Mouse (Mus musculus): Measurements from ENCODE around the gene Tshz3. TPM values are rescaled to one million over a fixed set of nuclear protein-coding genes. Genes with fewer than 3 reads are reported as not detected.

Tshz3 gene
- polyA plus RNA-seq, 1 experiment from 2014 or later, result 26.4 TPM

DNA sequence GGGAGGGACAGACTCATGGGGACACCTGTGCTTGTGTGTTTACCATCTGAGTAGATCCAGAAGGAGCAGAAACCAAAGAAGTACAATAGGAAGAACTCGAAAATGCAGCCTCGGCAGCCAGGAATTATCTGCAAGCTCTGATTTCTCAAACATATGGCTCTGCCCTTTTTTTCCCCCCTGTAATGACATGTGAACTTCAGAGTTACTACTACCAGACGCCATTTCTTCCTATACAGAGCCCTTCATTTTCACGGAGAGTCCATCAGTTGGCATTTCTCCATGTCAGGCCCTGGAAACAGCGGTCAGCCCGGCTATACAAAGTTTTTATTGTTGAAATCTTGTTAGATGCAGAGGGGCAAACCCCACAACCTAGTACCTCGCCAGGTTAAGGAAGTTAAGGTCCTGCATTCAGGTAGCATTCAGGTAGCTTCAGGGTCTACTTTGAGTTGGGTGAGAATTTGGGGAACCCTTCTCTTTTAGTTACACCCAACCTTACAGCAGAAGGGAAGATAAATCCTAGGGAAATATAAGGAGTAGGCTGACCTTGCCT lies 3.2 kb upstream of the Tshz3 start:
- H3K9me3 ChIP-seq (ENCODE audit: control insufficient read depth, low read length), result no peaks in the 10 kb centered on the region
- H3K36me3 ChIP-seq (ENCODE audit: control insufficient read depth, insufficient read depth, low read length), result no peaks in the 10 kb centered on the region
- 16% methylated on average over 7 of the region's 7 CpGs for WGBS
- no peak for ATAC-seq
- peaks cover 30% of the 10 kb centered on the region for H3K4me1 ChIP-seq (ENCODE audit: control insufficient read depth, insufficient read depth, low read depth, low read length)
- H3K27ac ChIP-seq (ENCODE audit: low read depth, low read length), result no peak overlapping the region; the same call in 1 of the 2 replicates
- H3K4me2 ChIP-seq (ENCODE audit: low read length), result peak overlapping the region; percentile 92
- H3K4me3 ChIP-seq (ENCODE audit: low read length), result peak overlapping the region; percentile 83
- H3K9ac ChIP-seq (ENCODE audit: low read depth, low read length), result no peak overlapping the region; the same call in 1 of the 2 replicates
- peaks cover 14% of the 10 kb centered on the region for H3K27me3 ChIP-seq (replicated peaks; ENCODE audit: control insufficient read depth, insufficient read depth, low read length)

DNA sequence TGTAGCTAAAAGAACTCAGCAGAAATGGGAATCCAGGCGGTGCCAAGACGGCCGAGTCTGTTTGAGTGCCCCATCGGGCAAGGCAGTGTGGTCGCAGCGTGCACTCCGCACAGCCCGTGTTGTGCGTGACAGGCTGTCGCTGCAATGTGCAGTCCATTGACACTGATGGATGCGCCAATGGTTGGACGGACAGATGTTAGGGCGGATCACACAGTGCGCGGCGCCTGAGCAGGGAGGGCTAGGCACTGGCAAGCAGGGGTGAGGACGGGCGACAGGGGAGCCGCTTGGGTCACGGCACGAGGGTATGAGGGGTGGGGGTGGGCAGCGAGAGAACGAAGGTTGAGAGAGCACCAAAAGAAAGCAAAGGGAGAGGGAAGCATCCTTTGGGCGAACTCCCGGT lies 2.6 kb upstream of the Tshz3 start:
- WGBS, result 1% methylated on average over 25 of the region's 25 CpGs
- H3K36me3 ChIP-seq (ENCODE audit: control insufficient read depth, insufficient read depth, low read length), result no peaks in the 10 kb centered on the region
- H3K9me3 ChIP-seq (ENCODE audit: control insufficient read depth, low read length), result no peaks in the 10 kb centered on the region
- peak overlapping the region; percentile 92 for H3K4me2 ChIP-seq (ENCODE audit: low read length)
- ATAC-seq, result no peak
- H3K27me3 ChIP-seq (replicated peaks; ENCODE audit: control insufficient read depth, insufficient read depth, low read length), result peaks cover 11% of the 10 kb centered on the region; the same call in 1 of the 2 replicates
- H3K4me1 ChIP-seq (ENCODE audit: control insufficient read depth, insufficient read depth, low read depth, low read length), result peaks cover 33% of the 10 kb centered on the region
- H3K4me3 ChIP-seq (ENCODE audit: low read length), result peak overlapping the region; percentile 83
- peak overlapping the region; percentile 86 for H3K9ac ChIP-seq (ENCODE audit: low read depth, low read length)
- H3K27ac ChIP-seq (ENCODE audit: low read depth, low read length), result peak overlapping the region; percentile 92

DNA sequence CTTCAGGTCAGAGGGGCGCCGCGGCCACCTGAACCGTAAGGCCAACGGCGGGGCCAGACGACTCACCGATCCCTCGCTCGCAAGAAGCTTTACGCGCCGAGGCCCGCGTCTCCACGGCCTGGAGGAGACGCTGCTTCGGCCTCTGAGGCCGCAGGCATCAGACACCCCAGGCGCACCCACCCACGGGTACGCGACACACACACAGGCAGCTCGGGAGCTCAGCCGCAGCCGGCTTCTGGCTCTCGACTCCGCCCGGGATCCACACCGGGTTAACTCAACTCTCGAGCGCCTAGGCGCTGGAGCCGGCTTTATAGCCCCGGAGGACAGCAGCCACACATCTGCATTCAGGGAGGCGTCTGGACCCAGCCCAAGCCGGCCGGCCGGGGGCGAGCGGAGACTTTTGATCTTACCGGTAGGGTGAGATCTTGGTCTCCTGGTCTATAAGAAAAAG lies 2.1 kb upstream of the Tshz3 start:
- H3K4me1 ChIP-seq (ENCODE audit: control insufficient read depth, insufficient read depth, low read depth, low read length), result peaks cover 33% of the 10 kb centered on the region
- H3K27ac ChIP-seq (ENCODE audit: low read depth, low read length), result peak overlapping the region; percentile 92
- WGBS, result 0% methylated on average over 42 of the region's 42 CpGs
- no peaks in the 10 kb centered on the region for H3K9me3 ChIP-seq (ENCODE audit: control insufficient read depth, low read length)
- H3K4me2 ChIP-seq (ENCODE audit: low read length), result peak overlapping the region; percentile 92
- H3K36me3 ChIP-seq (ENCODE audit: control insufficient read depth, insufficient read depth, low read length), result no peaks in the 10 kb centered on the region
- H3K4me3 ChIP-seq (ENCODE audit: low read length), result peak overlapping the region; percentile 83
- ATAC-seq, result no peak
- peaks cover 11% of the 10 kb centered on the region; the same call in 1 of the 2 replicates for H3K27me3 ChIP-seq (replicated peaks; ENCODE audit: control insufficient read depth, insufficient read depth, low read length)
- peak overlapping the region; percentile 86 for H3K9ac ChIP-seq (ENCODE audit: low read depth, low read length)

DNA sequence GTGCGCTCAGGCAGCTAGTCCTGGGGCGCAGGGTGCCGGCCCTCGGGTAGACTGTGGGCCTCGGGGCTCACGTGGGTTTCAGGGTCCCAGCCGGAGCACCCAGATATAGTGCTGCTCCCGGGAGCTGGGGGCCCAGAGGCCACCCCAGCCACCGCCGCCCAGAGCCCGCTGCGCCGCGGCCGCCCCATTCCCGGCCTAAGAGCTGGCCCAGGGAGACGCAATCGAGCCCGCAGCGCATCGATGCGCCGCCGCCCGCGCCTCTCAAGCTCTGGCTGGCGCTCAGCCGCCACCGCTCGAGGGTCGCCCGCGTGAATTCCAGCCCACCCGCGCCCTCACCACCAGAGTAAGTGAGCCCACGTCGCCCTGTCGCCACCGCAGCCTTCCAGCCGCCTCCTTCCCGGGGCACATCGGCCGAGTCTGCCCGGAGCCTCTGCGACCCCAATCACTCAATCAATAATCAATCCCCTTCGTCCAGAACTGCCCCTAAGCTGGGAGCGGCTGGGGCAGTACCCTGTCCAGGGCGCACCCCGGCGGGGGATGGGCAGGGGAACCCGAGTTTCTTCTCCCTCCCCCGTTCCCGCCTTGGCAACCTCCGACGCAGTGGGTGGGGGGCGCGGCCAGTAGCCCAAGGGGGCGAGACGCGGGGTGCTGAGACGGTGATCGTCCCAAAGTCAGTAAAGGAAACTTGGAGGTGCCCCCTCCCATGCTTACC lies 1.4 kb upstream of the Tshz3 start:
- peak; percentile 28 for ATAC-seq
- peaks cover 28% of the 10 kb centered on the region for H3K4me1 ChIP-seq (ENCODE audit: control insufficient read depth, insufficient read depth, low read depth, low read length)
- H3K36me3 ChIP-seq (ENCODE audit: control insufficient read depth, insufficient read depth, low read length), result no peaks in the 10 kb centered on the region
- peak overlapping the region; percentile 86 for H3K9ac ChIP-seq (ENCODE audit: low read depth, low read length)
- H3K4me2 ChIP-seq (ENCODE audit: low read length), result peak overlapping the region; percentile 92
- peak overlapping the region; percentile 83 for H3K4me3 ChIP-seq (ENCODE audit: low read length)
- H3K27ac ChIP-seq (ENCODE audit: low read depth, low read length), result peak overlapping the region; percentile 92
- peaks cover 11% of the 10 kb centered on the region; the same call in 1 of the 2 replicates for H3K27me3 ChIP-seq (replicated peaks; ENCODE audit: control insufficient read depth, insufficient read depth, low read length)
- H3K9me3 ChIP-seq (ENCODE audit: control insufficient read depth, low read length), result no peaks in the 10 kb centered on the region
- WGBS, result under 1% methylated on average over 52 of the region's 62 CpGs

DNA sequence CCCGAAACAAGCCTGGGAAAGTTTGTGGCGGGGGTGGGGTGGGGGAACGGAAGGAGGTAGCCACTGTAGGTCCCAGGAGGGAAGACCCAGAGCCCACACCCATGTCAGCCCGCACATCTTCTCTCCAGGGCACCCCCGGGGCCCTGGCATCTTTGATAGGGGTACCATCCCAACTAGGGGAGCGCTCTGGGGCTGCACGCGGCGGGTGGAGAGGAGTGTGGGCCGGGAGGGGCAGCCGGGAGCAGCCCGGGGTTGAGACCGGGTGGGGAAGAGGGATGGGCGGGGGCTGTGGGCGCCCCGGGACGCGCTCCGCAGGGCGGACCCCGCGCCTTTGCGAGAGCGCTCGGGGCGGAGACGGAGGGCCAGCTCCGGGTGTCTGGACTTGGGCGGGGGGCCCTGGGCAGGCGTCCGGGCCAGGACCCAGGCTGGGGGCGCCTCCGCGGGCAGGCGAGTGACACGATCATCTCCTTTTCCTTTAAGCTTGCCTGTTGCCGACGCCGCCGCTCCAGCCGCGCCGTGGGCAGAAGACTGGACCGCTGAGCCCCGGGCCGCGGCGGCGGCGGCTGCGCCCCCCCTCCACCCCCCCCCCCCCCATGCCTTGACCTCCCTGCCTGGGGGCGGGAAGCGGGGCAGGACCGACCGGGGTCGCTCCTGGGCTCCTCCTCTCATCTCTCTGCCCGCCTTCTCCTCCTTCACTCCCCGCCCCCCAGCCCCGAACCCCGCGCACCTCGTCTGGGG lies 631 bp upstream of the Tshz3 start:
- peak overlapping the region; percentile 92 for H3K27ac ChIP-seq (ENCODE audit: low read depth, low read length)
- H3K4me2 ChIP-seq (ENCODE audit: low read length), result peak overlapping the region; percentile 92
- H3K27me3 ChIP-seq (replicated peaks; ENCODE audit: control insufficient read depth, insufficient read depth, low read length), result peaks cover 9% of the 10 kb centered on the region; the same call in 1 of the 2 replicates
- under 1% methylated on average over 25 of the region's 62 CpGs for WGBS
- H3K4me1 ChIP-seq (ENCODE audit: control insufficient read depth, insufficient read depth, low read depth, low read length), result peaks cover 28% of the 10 kb centered on the region
- H3K4me3 ChIP-seq (ENCODE audit: low read length), result peak overlapping the region; percentile 83
- peak overlapping the region; percentile 86 for H3K9ac ChIP-seq (ENCODE audit: low read depth, low read length)
- no peaks in the 10 kb centered on the region for H3K9me3 ChIP-seq (ENCODE audit: control insufficient read depth, low read length)
- peak; percentile 85 for ATAC-seq
- H3K36me3 ChIP-seq (ENCODE audit: control insufficient read depth, insufficient read depth, low read length), result no peaks in the 10 kb centered on the region

DNA sequence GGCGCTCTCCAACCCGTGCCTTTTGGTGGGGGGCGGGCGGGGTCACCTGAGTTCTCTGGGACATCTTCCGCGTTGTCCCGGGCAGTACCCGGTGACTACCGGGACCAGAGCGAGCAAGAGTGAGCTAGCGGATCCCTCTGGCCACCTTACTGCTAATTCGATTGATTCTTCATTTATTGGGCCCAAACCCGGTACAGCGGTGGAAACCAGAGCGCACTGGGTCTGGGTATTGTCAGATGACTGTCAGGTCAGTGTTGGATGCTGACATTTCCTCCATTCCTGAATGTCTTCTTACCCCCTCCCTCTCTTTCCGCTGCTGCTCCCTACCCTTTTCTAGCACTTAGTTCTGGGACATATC lies 650 bp downstream of the Tshz3 start:
- Histone ChIP-seq H3K4me3 (ENCODE audit: low read length) (peak overlapping the region; percentile 83), H3K27me3 (replicated peaks; ENCODE audit: control insufficient read depth, insufficient read depth, low read length) (peaks cover 3% of the 10 kb centered on the region; the same call in 1 of the 2 replicates), H3K4me2 (ENCODE audit: low read length) (peak overlapping the region; percentile 92), H3K9ac (ENCODE audit: low read depth, low read length) (peak overlapping the region; percentile 86), H3K36me3 (ENCODE audit: control insufficient read depth, insufficient read depth, low read length) (no peaks in the 10 kb centered on the region), H3K9me3 (ENCODE audit: control insufficient read depth, low read length) (no peaks in the 10 kb centered on the region), H3K27ac (ENCODE audit: low read depth, low read length) (peak overlapping the region; percentile 92), H3K4me1 (ENCODE audit: control insufficient read depth, insufficient read depth, low read depth, low read length) (peaks cover 28% of the 10 kb centered on the region)
- WGBS, result 0% methylated on average over 16 of the region's 16 CpGs
- ATAC-seq, result no peak

DNA sequence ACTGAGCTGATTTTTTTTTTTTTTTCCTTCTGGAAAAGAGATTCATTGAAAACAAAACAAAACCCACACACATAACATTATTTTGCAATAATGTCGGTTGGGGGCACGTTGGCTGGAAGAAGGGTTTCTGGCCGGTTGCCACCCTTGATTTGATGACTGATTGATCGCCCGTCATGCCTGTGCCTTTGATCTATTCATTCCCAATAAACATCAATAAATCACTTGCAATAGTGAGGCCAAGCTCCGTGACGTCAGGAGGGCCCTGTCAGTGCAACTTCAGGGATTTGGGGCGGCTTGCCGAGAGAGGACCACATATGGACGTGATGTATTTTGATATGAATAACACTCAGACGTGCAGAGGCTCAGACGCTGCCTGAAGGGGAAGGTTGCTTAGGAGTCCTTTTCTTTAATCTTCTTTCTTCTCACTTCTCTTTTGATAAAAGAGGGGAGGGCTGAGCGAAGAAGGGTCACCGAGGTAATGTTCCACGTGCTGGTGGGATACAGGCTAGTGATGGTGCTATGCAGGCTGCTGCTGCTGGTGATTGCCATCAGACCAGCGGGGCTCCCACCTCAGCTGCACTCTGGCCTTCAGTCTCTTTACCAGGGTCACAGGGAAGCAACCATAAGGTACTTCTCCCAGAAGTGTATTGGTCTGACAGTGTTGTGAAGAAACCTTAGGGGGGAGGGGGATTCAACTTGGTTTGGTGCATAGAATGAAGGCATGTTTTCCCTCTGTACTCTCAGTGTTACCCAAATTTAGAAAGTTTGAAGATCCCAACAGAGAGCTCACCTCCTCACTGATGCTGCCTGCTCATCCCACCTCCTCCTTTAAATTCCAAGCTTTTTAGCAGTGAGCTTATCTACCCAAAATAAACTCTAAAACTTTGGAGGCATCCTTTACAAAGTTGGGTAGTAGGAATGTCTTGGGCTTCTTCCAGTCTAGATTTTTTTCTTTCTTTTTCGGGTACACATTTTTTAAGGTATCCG lies 1.4 kb downstream of the Tshz3 start:
- Histone ChIP-seq H3K9me3 (ENCODE audit: control insufficient read depth, low read length) (no peaks in the 10 kb centered on the region), H3K4me1 (ENCODE audit: control insufficient read depth, insufficient read depth, low read depth, low read length) (peaks cover 30% of the 10 kb centered on the region), H3K4me2 (ENCODE audit: low read length) (peak overlapping the region; percentile 92), H3K4me3 (ENCODE audit: low read length) (peak overlapping the region; percentile 83), H3K27me3 (replicated peaks; ENCODE audit: control insufficient read depth, insufficient read depth, low read length) (0 out of 2 replicates have a peak, but pooled peaks cover 3% of the 10 kb centered on the region), H3K36me3 (ENCODE audit: control insufficient read depth, insufficient read depth, low read length) (no peaks in the 10 kb centered on the region), H3K27ac (ENCODE audit: low read depth, low read length) (peak overlapping the region; percentile 39; the same call in 1 of the 2 replicates), H3K9ac (ENCODE audit: low read depth, low read length) (peak overlapping the region; percentile 86)
- 8% methylated on average over 18 of the region's 18 CpGs for WGBS
- no peak for ATAC-seq

DNA sequence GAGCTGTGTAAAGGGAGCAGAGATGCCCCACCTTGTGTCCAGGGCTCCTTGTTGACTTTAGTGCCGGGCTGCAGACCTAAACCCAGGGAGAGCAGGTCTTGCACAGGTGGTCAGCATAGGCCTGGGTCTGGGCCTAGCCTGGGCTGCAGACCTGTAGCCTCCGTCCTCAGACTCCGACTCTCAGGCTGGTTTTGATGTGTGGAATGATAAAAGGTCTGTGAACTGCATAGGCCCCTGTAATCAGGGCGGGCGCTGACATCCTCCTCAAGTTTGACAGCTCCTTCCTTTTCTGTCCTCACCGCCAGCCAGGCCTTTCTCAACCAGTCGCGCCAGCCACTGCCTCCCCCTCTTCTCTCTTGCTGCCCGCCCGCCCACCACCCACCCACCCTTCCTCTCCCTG lies 8.7 kb downstream of the Tshz3 start:
- H3K36me3 ChIP-seq (ENCODE audit: control insufficient read depth, insufficient read depth, low read length), result no peaks in the 10 kb centered on the region
- H3K9me3 ChIP-seq (ENCODE audit: control insufficient read depth, low read length), result no peaks in the 10 kb centered on the region
- H3K4me2 ChIP-seq (ENCODE audit: low read length), result peak overlapping the region; percentile 7
- WGBS, result 22% methylated on average over 10 of the region's 10 CpGs
- H3K4me3 ChIP-seq (ENCODE audit: low read length), result no peak overlapping the region
- peaks cover 33% of the 10 kb centered on the region for H3K4me1 ChIP-seq (ENCODE audit: control insufficient read depth, insufficient read depth, low read depth, low read length)
- H3K27ac ChIP-seq (ENCODE audit: low read depth, low read length), result peak overlapping the region; percentile 55
- no peaks in the 10 kb centered on the region for H3K27me3 ChIP-seq (replicated peaks; ENCODE audit: control insufficient read depth, insufficient read depth, low read length)
- no peak for ATAC-seq
- H3K9ac ChIP-seq (ENCODE audit: low read depth, low read length), result peak overlapping the region; percentile 47; the same call in 1 of the 2 replicates

Measured in hindbrain, embryonic 16.5 days (tissue).